Mouse (Mus musculus) embryonic facial prominence, embryonic 14.5 days (tissue): ENCODE measurements around the gene Serpina7. TPM values are rescaled to one million over a fixed set of nuclear protein-coding genes. Genes with fewer than 3 reads are reported as not detected.
A peak's percentile ranks its signal among the peaks of the same experiment; 100 is the strongest.

Source experiments
- ATAC-seq: fragments of 200-750 bp; cut with Nextera tagmentation; 2 replicates; pipeline ENCODE4 v1.8.0; 2017; ENCODE audit warnings: low read depth, moderate number of reproducible peaks, moderate TSS enrichment
- DNase-seq: peaks from one replicate; pipeline ENCODE4 v3.0.0-alpha.2; 2015; ENCODE audit warnings: low spot score
- H3K27ac ChIP-seq: fragments of 300-500 bp; sonication (generic); replicated peaks from 2 replicates; pipeline ENCODE4 v1.5.1; 2014; ENCODE audit warnings: low read depth, mild to moderate bottlenecking, low read length, moderate library complexity
- H3K27me3 ChIP-seq: fragments of 300-500 bp; sonication (generic); replicated peaks from 2 replicates; pipeline ENCODE4 v1.6.1; 2014; ENCODE audit warnings: low read length; ENCODE audit not compliant: control insufficient read depth, insufficient read depth
- H3K36me3 ChIP-seq: fragments of 300-500 bp; sonication (generic); 2 replicates; pipeline ENCODE4 v1.6.1; 2014; ENCODE audit warnings: low read length, mixed read lengths; ENCODE audit not compliant: control insufficient read depth, insufficient read depth
- H3K4me1 ChIP-seq: fragments of 300-500 bp; sonication (generic); 2 replicates; pipeline ENCODE4 v1.6.1; 2014; ENCODE audit warnings: antibody characterized with exemption, low read length; ENCODE audit not compliant: control insufficient read depth, insufficient read depth
- H3K4me2 ChIP-seq: fragments of 300-500 bp; sonication (generic); 2 replicates; pipeline ENCODE4 v1.6.1; 2014; ENCODE audit warnings: low read depth, mild to moderate bottlenecking, low read length, moderate library complexity, mixed read lengths
- H3K4me3 ChIP-seq: fragments of 300-500 bp; sonication (generic); 2 replicates; pipeline ENCODE4 v1.5.1; 2014; ENCODE audit warnings: low read depth, mild to moderate bottlenecking, low read length
- H3K9ac ChIP-seq: fragments of 300-500 bp; sonication (generic); 2 replicates; pipeline ENCODE4 v1.6.1; 2014; ENCODE audit warnings: low read depth, mild to moderate bottlenecking, low read length, moderate library complexity, mixed read lengths
- H3K9me3 ChIP-seq: fragments of 300-500 bp; sonication (generic); 2 replicates; pipeline ENCODE4 v1.6.1; 2016; ENCODE audit warnings: low read length; ENCODE audit not compliant: control insufficient read depth
- WGBS: fragments of 180-500 bp; shearing (Covaris S2); extraction: QIAGEN DNeasy Blood & Tissue Kit; methylation state at CpG from one replicate; pipeline ENCODE4 v1.1.7; 2014; 5-methylcytosine and 5-hydroxymethylcytosine counted together
- polyA plus RNA-seq: library from polyadenylated mRNA; unstranded; fragments of >200 nt; fragmentation: Nextera tagmentation; extraction: Ambion mirVana; gene quantifications from 2 replicates; pipeline ENCODE4 v1.2.1, GENCODE M21; 2014

Gene Serpina7
- polyA plus RNA-seq: not detected in 2 replicates

DNA sequence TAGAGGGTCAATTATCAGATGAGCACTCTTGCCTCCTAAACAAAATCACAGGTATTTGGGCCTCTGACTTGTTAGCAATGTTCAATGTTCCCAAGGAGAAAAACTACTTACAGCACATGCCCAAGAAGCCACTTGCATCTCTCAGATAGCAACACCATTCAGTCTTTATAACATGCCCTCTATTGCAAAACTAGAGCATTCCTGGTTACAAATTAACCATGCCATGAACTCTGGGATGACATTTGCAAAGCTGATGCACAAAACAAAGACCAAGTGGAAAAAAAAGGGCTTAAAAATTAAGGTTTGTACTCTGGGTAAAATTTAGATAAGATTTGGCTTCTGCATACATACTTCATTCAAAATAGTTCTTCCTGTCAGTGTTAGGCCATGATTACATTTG, at the start of gene Serpina7:
Gene Serpina7 (minus strand): TSS at position 160 of the 400 bp plus-strand sequence.
- H3K27ac ChIP-seq: no peak within 1 kb of the TSS
- no peaks in the 10 kb centered on the region for H3K36me3 ChIP-seq
- H3K9ac ChIP-seq: no peak within 1 kb of the TSS
- no peak within 1 kb of the TSS for H3K4me2 ChIP-seq
- ATAC-seq: no peak
- DNase-seq: no peak
- H3K4me3 ChIP-seq: no peak within 1 kb of the TSS
- H3K4me1 ChIP-seq: no peaks in the 10 kb centered on the region
- no peaks in the 10 kb centered on the region for H3K9me3 ChIP-seq
- H3K27me3 ChIP-seq: no peaks in the 10 kb centered on the region

DNA sequence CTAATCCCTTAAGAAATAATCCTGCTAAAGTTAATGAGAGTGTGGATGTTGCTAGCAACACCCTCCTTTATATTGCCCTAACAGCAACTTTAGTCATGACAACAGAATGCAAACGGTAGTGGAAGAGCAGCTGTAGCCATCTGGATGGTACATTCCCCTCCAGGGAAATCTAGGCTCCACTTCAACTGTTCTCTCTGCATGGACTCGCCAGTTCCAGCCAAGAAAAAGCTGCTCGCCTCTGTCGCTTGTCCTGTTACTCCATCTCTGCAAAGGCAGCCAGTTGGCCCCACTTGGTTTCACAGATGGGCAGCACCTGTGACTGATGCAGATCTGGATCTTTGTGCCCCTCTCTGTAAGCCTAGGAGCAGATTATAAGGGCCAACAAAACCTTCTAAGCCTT, 49.0 kb upstream of the Serpina7 start:
- ATAC-seq: no peak
- Histone ChIP-seq H3K9ac (no peak overlapping the region), H3K4me1 (no peaks in the 10 kb centered on the region), H3K36me3 (no peaks in the 10 kb centered on the region), H3K9me3 (no peaks in the 10 kb centered on the region), H3K27me3 (no peaks in the 10 kb centered on the region), H3K27ac (no peak overlapping the region), H3K4me3 (no peak overlapping the region), H3K4me2 (no peak overlapping the region)
- DNase-seq: peak; percentile 7
- 60% methylated on average over 4 of the region's 4 CpGs for WGBS

DNA sequence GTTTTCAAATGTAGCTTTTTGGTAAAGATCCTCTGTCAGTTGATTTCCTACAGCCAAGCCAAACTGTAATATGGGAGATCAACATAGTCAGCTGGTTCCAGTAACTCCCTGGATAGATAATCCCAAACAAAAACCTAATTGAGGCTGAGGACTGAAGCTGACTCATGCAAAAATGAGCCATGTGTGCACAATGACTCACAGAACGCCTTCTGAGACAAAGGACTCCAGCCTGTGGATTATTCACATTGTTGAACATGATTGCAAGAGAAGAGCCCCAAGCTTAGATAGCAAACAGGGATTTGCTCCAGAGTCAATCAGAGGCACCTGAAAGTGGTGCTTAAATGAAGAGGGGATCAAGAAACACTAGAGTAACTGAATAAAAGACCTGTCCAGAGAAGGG, 12.2 kb upstream of the Serpina7 start:
- WGBS: 56% methylated on average over 1 of the region's 1 CpGs
- Histone ChIP-seq H3K4me3 (no peak overlapping the region), H3K9ac (no peak overlapping the region), H3K27me3 (no peaks in the 10 kb centered on the region), H3K4me1 (no peaks in the 10 kb centered on the region), H3K27ac (no peak overlapping the region), H3K4me2 (no peak overlapping the region), H3K9me3 (no peaks in the 10 kb centered on the region), H3K36me3 (no peaks in the 10 kb centered on the region)
- no peak for ATAC-seq
- no peak for DNase-seq

DNA sequence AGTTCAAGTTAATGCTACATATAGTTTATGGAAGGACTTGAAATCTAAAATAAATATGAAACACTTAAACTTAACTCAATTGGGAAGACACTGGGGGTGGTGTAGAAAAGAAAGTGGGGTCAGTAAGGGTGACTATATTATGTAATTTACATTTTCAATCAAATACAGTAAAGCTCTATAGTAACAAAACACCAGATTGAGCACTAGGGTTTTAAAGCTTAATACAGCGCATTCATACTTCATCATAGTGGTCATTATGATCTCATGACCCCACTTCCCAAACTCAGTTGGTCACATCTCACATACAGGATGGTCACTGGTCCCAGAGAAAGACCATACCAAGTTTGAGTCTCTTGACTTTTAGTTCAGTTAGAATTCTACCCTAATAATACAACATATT, 907 bp upstream of the Serpina7 start, which contains the start of gene 4930513O06Rik:
Gene 4930513O06Rik (plus strand): TSS at position 301 of the 400 bp plus-strand sequence.
- WGBS: 100% methylated on average over 1 of the region's 1 CpGs
- no peak for ATAC-seq
- Histone ChIP-seq H3K36me3 (no peaks in the 10 kb centered on the region), H3K4me2 (no peak within 1 kb of the TSS), H3K27me3 (no peaks in the 10 kb centered on the region), H3K9ac (no peak within 1 kb of the TSS), H3K4me3 (no peak within 1 kb of the TSS), H3K27ac (no peak within 1 kb of the TSS), H3K4me1 (no peaks in the 10 kb centered on the region), H3K9me3 (no peaks in the 10 kb centered on the region)
- DNase-seq: no peak

DNA sequence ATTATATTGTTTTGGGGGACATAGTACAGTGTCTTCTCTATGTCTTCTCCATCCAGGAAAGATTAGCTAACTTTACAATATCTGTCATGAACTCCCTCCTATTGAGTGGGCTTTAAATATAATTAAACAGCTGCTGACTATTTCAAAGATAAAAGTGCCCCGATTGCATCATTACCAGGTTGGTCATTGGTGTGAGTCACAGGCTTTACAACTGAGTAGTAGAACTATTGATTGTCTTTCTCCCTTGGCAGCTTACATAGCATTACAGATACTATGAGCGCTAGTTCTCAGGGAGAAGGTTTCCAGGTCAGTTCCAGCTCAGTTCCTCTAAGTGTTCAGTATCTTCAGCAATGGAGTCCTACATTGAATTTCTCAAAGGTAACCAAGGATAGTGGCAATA, 6.5 kb downstream of the Serpina7 start:
- no peaks in the 10 kb centered on the region for H3K4me1 ChIP-seq
- WGBS: 91% methylated on average over 2 of the region's 2 CpGs
- no peaks in the 10 kb centered on the region for H3K9me3 ChIP-seq
- H3K36me3 ChIP-seq: no peaks in the 10 kb centered on the region
- no peak overlapping the region for H3K9ac ChIP-seq
- no peaks in the 10 kb centered on the region for H3K27me3 ChIP-seq
- no peak overlapping the region for H3K4me3 ChIP-seq
- H3K4me2 ChIP-seq: no peak overlapping the region
- ATAC-seq (no peak), DNase-seq (no peak)
- H3K27ac ChIP-seq: no peak overlapping the region

DNA sequence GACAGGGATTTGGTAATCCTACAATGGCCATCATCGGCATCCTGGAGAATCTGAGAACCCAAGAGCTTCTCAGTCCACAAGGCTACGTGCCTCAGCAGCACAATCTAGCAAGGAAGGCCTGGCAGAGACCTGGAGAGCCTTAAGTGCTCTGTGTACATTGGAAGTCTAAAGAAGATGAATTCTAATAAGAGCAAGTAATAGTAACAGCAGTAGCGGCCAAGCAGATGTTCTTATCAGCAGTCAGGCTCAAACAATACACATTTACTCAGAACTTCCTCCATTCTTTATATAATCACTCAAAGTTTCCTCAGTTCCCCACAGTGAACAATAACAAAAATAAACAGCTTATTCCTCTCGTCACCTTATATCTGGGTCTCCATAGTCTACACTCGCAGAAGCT, 21.0 kb downstream of the Serpina7 start:
- H3K9ac ChIP-seq: no peak overlapping the region
- ATAC-seq: no peak
- no peak for DNase-seq
- WGBS: 75% methylated on average over 5 of the region's 5 CpGs
- H3K4me2 ChIP-seq: no peak overlapping the region
- no peaks in the 10 kb centered on the region for H3K36me3 ChIP-seq
- no peak overlapping the region for H3K4me3 ChIP-seq
- H3K4me1 ChIP-seq: no peaks in the 10 kb centered on the region
- no peak overlapping the region for H3K27ac ChIP-seq
- H3K9me3 ChIP-seq: no peaks in the 10 kb centered on the region
- no peaks in the 10 kb centered on the region for H3K27me3 ChIP-seq

DNA sequence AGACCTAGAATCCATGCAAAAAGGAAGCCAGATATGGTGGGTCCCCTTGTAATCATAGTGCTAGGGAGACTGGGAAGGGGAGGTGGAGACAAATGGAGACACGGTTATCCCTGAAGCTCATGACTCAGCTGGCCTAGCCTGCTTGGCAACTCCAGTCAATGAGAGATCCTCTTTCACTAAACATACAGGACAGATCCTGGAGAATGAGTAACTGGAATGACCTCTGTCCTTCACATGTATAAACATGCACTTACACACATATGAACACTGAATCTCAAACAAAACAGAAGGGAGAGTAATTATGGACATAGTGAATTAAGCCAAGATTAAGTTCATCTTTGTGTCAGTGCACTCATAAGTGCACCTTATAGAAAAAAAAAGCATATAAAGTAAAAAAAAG, 31.9 kb downstream of the Serpina7 start:
- no peak overlapping the region for H3K9ac ChIP-seq
- H3K9me3 ChIP-seq: no peaks in the 10 kb centered on the region
- H3K27ac ChIP-seq: no peak overlapping the region
- WGBS: 80% methylated on average over 1 of the region's 1 CpGs
- no peak overlapping the region for H3K4me3 ChIP-seq
- no peak overlapping the region for H3K4me2 ChIP-seq
- no peak for ATAC-seq
- DNase-seq: no peak
- H3K36me3 ChIP-seq: no peaks in the 10 kb centered on the region
- H3K4me1 ChIP-seq: no peaks in the 10 kb centered on the region
- no peaks in the 10 kb centered on the region; the same call in 1 of the 2 replicates for H3K27me3 ChIP-seq

DNA sequence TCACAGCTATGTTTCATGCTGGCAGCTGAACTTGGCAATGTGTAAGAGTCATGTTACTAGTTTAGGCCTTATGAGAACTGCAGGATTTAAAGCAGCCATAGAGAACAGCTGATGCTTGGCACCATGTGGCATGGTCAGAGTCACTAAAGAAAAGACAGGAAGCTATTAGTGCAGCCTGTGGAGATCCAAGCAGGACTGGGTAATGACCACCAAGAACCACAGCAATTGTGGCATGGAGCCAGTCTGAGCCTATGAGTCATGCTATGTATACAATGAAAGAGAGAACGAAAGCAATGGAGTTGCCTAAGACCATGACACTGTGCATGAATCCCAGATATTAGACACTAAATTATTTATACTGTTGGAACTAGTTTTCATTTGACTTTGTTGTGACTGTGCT, 33.1 kb downstream of the Serpina7 start:
- no peak overlapping the region for H3K27ac ChIP-seq
- H3K4me1 ChIP-seq: no peaks in the 10 kb centered on the region
- 70% methylated on average over 1 of the region's 1 CpGs for WGBS
- H3K4me2 ChIP-seq: no peak overlapping the region
- no peaks in the 10 kb centered on the region; the same call in 1 of the 2 replicates for H3K27me3 ChIP-seq
- no peak; the same call in 1 of the 2 replicates for ATAC-seq
- no peaks in the 10 kb centered on the region for H3K9me3 ChIP-seq
- H3K9ac ChIP-seq: no peak overlapping the region
- DNase-seq: peak; percentile 20
- no peak overlapping the region for H3K4me3 ChIP-seq
- H3K36me3 ChIP-seq: no peaks in the 10 kb centered on the region

DNA sequence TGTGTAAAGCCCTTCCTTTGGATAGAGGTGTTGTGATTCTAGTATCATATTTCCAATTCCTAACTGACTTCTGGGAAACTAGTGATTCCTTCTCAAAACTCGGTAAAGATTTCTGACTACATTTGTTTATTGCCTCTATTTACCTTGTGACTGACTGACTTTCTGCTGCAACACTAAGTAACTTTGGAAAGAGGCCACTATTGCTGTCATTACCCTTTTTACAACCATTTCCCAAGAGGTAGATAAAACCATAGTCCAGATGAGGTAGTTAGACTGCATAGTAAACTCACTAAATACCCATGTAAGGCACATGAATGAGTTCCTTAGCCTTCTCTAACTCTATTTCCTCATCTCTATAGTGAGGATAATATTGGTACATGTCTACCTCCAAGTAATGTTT, 43.9 kb downstream of the Serpina7 start:
- Histone ChIP-seq H3K4me3 (no peak overlapping the region), H3K36me3 (no peaks in the 10 kb centered on the region), H3K9me3 (no peaks in the 10 kb centered on the region), H3K4me2 (no peak overlapping the region), H3K4me1 (no peaks in the 10 kb centered on the region), H3K9ac (no peak overlapping the region), H3K27ac (no peak overlapping the region), H3K27me3 (no peaks in the 10 kb centered on the region)
- ATAC-seq (no peak), DNase-seq (no peak)
- 74% methylated on average over 1 of the region's 1 CpGs for WGBS
